Mouse (Mus musculus) ES-Bruce4 (cell line): ENCODE data around the gene Ssbp2.

Source experiments
- CTCF ChIP-seq: IDR thresholded peaks from one replicate; pipeline ENCODE4 v1.8.1; 2011; ENCODE audit warnings: low read depth, low read length
- POLR2A ChIP-seq: IDR thresholded peaks from one replicate; pipeline ENCODE4 v1.8.1; 2011; ENCODE audit warnings: low read length; ENCODE audit not compliant: insufficient read depth

DNA sequence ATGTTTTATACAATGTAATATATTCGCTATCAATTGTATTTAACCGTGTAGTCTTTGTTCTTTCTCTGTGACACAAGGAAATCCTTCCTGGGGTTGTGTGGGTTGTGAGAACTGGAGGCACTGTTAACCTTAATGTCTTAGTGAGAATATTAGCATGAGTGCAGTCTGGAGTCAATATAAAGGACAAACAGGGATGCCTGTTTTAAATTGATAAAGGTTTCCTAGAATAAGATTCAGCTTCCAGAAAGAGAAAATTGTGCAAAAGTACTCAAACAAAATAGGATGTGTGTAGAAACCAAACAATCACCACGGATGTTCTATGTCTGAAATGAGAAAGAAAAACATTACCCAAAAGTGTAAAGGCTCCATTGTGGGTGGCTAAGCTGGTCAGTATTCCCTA lies 3.3 kb upstream of the Ssbp2 start:
- TF ChIP-seq CTCF: no peak
- TF ChIP-seq POLR2A: no peak
